Mouse (Mus musculus) small intestine, adult 2 months (tissue): Measurements from ENCODE around the gene Adgra3.

ENCODE experiments used
- CTCF ChIP-seq: fragments of 200-500 bp; IDR thresholded peaks from 2 replicates; pipeline ENCODE4 v1.5.1; 2012; ENCODE audit warnings: low read depth, mild to moderate bottlenecking, control low read depth, inconsistent platforms, low read length, moderate library complexity, mixed read lengths; ENCODE audit not compliant: insufficient replicate concordance, insufficient read length; ENCODE audit errors: extremely low read depth
- POLR2A ChIP-seq: fragments of 200-500 bp; IDR thresholded peaks from 2 replicates; pipeline ENCODE4 v1.6.1; 2012; ENCODE audit warnings: low read depth, mild to moderate bottlenecking, control low read depth, inconsistent platforms, low read length, moderate library complexity

DNA sequence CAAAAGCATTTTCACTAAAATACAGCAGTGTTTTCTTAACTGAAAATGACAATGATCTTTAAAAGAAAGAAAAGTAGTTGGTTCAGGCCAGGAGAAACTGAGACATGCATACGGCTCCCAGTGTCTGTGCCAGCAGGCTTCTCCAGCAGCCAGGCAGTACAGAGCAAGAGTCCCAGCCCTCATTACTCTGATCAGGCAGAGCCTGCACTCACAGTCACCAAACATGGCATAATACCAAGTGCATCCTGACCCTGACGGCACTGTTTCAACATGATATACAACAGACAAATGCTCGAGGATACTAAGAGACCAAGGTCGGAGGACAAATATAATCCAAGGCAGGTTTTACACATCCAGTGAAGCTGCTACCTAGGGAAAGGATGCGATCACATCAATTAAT is 31.2 kb downstream of the Adgra3 start:
- no peak for TF ChIP-seq CTCF
- no peak for TF ChIP-seq POLR2A
